8 mouse cellular contexts compared by ENCODE assay signal in the genomic region with DNA sequence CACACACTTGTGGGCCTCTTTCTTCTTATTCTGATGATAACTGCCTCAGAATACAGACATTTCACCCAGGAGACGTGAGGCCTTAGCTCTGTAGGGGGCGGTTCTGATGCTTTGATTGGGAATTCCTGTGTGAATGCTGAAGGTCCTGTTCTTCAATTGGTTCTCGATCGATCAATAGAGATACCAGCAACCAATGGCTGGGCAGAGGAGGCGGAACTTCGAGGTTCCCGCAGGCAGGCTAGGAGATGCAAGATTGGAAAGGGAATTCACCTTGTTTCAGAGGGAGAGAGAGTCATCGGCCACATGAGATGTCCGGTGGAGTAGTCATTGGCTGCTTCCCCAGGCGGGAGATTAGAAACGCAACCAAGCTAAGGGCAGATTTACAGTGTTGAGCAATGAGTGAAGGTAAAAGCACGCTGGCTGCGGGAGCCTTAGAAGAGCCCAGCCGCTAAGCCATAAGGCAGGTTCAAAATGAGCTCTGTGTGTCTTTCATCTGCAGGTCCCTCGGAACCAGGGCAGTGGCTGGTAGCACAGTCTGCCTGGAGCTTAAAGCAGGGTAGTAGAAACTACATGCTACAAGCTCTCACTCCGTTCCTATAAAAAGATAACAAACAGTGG.
DNase-seq lines count a peak whose midpoint lies in the region; ATAC-seq and TF ChIP-seq lines count a peak whose summit lies in the region.

No protein-coding gene starts in this region.

- no peak for DNase-seq in heart, adult 2 months
- DNase-seq in cerebellum, adult 18-20 months, result peak; percentile 33 to 56
- DNase-seq in forelimb bud, embryonic 11.5 days (ENCODE audit: low read depth, low spot score), result peak; percentile 75
- DNase-seq in left cerebral cortex, postnatal 4 days, result peak; percentile 45
- no peak for DNase-seq in urinary bladder, adult 18-20 months (ENCODE audit: low spot score in 2 of 2)

- peak overlapping the region; percentile 41 for H3K4me3 ChIP-seq in heart, embryonic 13.5 days
- H3K4me3 ChIP-seq in heart, adult 2 months, result no peak overlapping the region
- H3K4me3 ChIP-seq in neural tube, embryonic 14.5 days (ENCODE audit: low read depth, low read length), result peak overlapping the region; percentile 31

- ATAC-seq in heart, embryonic 13.5 days (ENCODE audit: extremely low read depth, insufficient number of reproducible peaks, low FRiP score, low TSS enrichment), result no peak
- peak; percentile 98 for ATAC-seq in neural tube, embryonic 14.5 days (ENCODE audit: low read depth)
- no peak for ATAC-seq in megakaryocyte progenitor cell, adult 5-6 weeks (replicated peaks; ENCODE audit: poor library complexity)

- peak overlapping the region; percentile 72 for H3K9ac ChIP-seq in heart, embryonic 13.5 days
- H3K9ac ChIP-seq in heart, adult 2 months (ENCODE audit: low read depth, low read length), result no peak overlapping the region
- H3K9ac ChIP-seq in neural tube, embryonic 14.5 days (replicated peaks; ENCODE audit: low read depth, low read length), result peak overlapping the region; percentile 39

- H3K4me2 ChIP-seq in heart, embryonic 13.5 days, result peak overlapping the region; percentile 65
- H3K4me2 ChIP-seq in neural tube, embryonic 14.5 days (ENCODE audit: low read depth, low read length), result peak overlapping the region; percentile 45

- H3K36me3 ChIP-seq in heart, embryonic 13.5 days, result no peaks in the 10 kb centered on the region
- H3K36me3 ChIP-seq in heart, adult 2 months (ENCODE audit: control insufficient read depth, insufficient read depth, low read length), result no peaks in the 10 kb centered on the region
- H3K36me3 ChIP-seq in neural tube, embryonic 14.5 days (ENCODE audit: control insufficient read depth, insufficient read depth, low read length), result no peaks in the 10 kb centered on the region

- no peaks in the 10 kb centered on the region for H3K79me2 ChIP-seq in heart, adult 2 months (replicated peaks; ENCODE audit: control insufficient read depth, insufficient read depth, low read length)

- no peak for TF ChIP-seq EP300 in heart, adult 2 months (IDR thresholded peaks at IDR 0.05; ENCODE audit: insufficient read depth, low read depth, low read length)

- WGBS in heart, embryonic 13.5 days, result 17% methylated on average over 16 of the region's 16 CpGs
- 31% methylated on average over 16 of the region's 16 CpGs for WGBS in heart, adult 2 months
- 13% methylated on average over 16 of the region's 16 CpGs for WGBS in neural tube, embryonic 14.5 days

- H3K9me3 ChIP-seq in heart, embryonic 13.5 days, result no peaks in the 10 kb centered on the region
- no peaks in the 10 kb centered on the region for H3K9me3 ChIP-seq in neural tube, embryonic 14.5 days (ENCODE audit: control insufficient read depth, low read length)

- peaks cover 30% of the 10 kb centered on the region for H3K4me1 ChIP-seq in heart, embryonic 13.5 days
- H3K4me1 ChIP-seq in heart, adult 2 months (ENCODE audit: control insufficient read depth, insufficient read depth, low read length), result no peaks in the 10 kb centered on the region
- peaks cover 8% of the 10 kb centered on the region; the same call in 1 of the 2 replicates for H3K4me1 ChIP-seq in neural tube, embryonic 14.5 days (ENCODE audit: control insufficient read depth, insufficient read depth, low read length)

- intact Hi-C loops in heart, adult 2 months (cut with DNase I), result no loop called here
- intact Hi-C loops in left cerebral cortex, postnatal 4 days (cut with DNase I), result no loop called here

- no peak for TF ChIP-seq POLR2A in heart, adult 2 months (IDR thresholded peaks at IDR 0.05; ENCODE audit: insufficient read depth, low read depth, low read length)

- no peaks in the 10 kb centered on the region for H3K27me3 ChIP-seq in heart, embryonic 13.5 days (replicated peaks)
- H3K27me3 ChIP-seq in heart, adult 2 months (ENCODE audit: control insufficient read depth, insufficient read depth, low read length), result no peaks in the 10 kb centered on the region
- H3K27me3 ChIP-seq in neural tube, embryonic 14.5 days (ENCODE audit: control insufficient read depth, insufficient read depth, low read length), result no peaks in the 10 kb centered on the region

- peak overlapping the region; percentile 46 for H3K27ac ChIP-seq in heart, embryonic 13.5 days (replicated peaks)
- no peak overlapping the region for H3K27ac ChIP-seq in heart, adult 2 months
- peak overlapping the region; percentile 53; the same call in 1 of the 2 replicates for H3K27ac ChIP-seq in neural tube, embryonic 14.5 days (ENCODE audit: low read depth, low read length)

- TF ChIP-seq CTCF in heart, adult 2 months (IDR thresholded peaks at IDR 0.05), result no peak

Comparison
In these comparisons a context has a peak if more than half of its experiments do, and no peak if none do; other contexts are left out.
1. DNase-seq: peak in cerebellum, adult 18-20 months (2 of 2), forelimb bud, embryonic 11.5 days (single experiment) and left cerebral cortex, postnatal 4 days (single experiment); none in heart, adult 2 months (0 of 2) and urinary bladder, adult 18-20 months (0 of 2).